Mouse (Mus musculus): Measurements from ENCODE around the gene Zcchc24.
"Not testable (repeated sequence)": the region's sequence is repeated elsewhere in the genome, so short reads cannot be mapped to it uniquely, and the experiment has no call there.

Zcchc24 gene

GRCm38 (mm10) chr14:25768915-25769625 is at the start of gene Zcchc24:
Gene Zcchc24, minus strand, starts transcription at chr14:25769039.
- peak; percentile 90 to 94 for DNase-seq

DNA sequence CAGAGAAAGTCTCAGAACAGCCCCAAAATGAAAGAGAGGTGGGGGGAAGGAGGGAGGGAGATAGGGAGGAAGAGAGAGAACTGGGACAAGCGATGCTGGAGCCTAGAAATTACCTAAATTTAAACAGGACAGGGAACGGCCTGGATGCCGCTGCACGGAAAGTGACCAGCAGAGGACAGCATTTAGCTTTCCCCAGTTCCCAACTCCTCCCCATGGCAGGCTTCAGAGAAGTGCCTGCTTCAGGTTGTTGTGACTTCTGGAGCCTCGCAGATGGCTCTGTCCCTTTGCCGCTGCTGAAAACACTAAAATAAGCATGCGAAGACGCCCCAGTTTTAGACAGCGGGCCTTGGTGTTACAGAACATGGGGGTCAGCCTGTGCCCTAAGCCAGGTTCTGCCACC is 47.6 kb upstream of the Zcchc24 start:
- DNase-seq, result peak; percentile 40 to 45

DNA sequence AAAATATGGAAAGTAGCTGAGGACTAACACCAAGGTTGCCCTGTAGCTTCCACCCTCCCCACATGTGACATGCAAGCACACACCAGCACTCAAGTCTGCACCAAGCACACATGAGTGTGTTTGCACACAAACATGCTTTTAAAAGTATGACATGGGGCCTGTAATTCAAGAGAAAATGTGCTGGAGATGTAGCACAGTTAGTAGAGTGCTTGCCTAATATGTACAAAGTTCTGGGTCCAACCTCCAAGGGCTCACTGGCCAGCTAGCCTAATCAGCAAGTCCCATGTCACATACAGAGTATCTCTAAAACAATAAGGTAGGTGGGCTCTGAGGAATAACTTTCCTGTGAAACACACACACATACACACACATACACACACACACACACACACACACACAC is 45.3 kb upstream of the Zcchc24 start:
- DNase-seq, result no peak

DNA sequence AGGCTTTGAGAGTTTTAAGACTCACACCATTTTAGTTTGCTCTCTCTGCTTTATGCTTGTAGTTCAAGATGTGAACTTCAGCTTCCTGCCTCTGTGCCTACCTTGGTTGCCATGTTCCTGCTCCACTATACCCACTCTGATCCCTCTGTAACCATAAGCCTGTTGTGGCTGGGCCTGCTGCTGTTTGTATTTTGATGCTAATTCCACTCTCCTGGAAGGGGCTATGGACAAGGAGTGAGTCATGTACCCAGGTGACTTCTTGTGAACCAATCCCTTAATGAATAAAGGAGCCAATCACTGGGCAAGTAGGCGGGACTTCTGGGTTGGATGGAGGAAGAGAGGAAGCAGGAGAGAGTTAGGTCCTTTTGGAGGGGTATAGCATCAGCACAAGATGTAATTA is 42.2 kb upstream of the Zcchc24 start:
- not testable (repeated sequence) for DNase-seq

DNA sequence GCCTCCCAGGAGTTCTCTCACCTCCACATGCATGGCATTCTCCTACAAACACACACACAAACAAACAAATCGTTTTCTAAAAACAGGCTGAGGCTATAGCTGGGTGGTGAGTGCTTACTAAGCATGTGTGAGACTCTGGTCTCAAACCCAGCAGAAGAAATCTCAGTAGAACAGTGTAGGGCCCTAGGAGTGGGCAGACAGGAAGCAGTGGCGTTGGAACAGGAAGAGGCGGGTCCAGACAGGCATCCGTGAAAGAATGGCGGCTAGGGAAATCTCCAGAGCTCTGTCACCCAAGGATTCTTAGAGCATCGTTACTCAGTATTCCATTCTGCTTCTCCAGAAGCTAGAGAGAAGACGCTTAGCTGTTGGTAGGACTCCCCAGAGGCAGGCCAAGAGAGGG is 37.7 kb upstream of the Zcchc24 start:
- DNase-seq, result no peak

- DNase-seq, result no peak
Measured at GRCm38 (mm10) chr14:25805871-25806270, 37.0 kb upstream of the Zcchc24 start.

GRCm38 (mm10) chr14:25803246-25803809 is 34.5 kb upstream of the Zcchc24 start:
- DNase-seq, result no peak

- no peak for DNase-seq
Measured at GRCm38 (mm10) chr14:25802511-25802910, 33.7 kb upstream of the Zcchc24 start.

DNA sequence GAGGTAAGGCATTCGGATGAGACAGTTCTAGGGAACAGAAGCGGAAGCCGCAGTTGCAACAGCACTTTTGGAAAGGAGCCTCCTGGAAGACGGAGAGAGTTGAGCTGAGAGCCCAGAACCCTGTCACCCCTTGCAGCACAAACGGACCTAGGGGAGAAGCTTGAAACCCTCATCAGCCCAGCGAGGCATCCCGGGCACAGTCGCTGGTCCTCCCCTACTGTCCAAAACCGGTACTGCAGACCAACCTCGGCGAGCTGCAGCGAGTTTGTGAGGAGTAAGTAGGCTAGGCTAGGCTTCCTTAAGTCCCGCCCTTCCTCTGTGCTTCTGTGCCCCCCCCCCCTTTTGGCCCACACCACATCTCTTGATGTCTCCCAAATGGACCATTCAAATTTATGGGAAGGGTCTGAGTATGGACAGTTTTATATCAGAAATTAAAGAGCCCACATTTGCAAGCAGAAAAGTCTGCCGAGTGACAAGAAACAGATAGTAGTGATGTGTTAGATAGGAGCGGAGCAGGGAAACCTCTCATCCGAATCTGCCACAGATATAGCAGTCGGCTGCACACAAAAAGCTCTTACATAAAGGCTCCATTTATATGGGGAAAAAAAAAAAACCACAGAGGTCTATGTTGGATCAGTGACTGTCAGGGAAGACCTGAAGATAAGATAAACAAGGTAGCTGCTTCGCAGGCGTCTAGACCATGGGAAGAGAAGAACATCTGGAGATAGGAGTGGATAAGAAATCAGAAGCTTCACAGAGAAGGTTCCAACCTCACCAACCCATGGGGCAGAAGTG is 31.5 kb upstream of the Zcchc24 start:
- peak; percentile 77 to 85 for DNase-seq

- DNase-seq, result no peak
Measured at GRCm38 (mm10) chr14:25796619-25797018, 27.8 kb upstream of the Zcchc24 start.

DNA sequence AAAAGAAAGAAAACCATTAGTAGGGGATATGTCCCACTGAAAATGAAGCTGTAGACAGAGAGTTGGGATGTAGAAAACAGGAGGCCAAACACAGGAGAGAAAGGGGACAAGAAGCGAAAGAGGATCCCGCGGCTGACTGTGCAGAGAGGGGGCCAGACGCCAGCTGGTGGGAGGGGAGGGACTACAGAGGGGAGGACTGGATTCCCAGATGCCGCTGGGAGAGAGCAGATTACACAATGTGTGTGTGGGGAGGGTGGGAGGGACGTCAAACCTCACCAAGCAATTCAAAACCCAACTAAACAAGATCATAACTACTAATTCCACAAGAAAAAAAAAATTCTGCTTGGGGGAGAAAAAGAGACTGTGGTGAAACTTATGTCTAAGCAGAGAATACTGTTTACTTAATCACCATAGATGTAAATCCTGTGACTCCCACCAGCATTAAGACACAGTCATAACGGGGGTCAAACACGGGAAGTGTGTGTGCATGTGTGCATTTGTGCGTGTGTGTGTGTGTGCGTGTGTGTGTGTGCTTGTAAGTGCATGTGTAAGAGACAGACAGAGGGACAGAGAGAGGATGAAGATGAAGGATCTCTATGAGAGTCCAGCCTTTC is 26.8 kb upstream of the Zcchc24 start:
- DNase-seq, result no peak

DNA sequence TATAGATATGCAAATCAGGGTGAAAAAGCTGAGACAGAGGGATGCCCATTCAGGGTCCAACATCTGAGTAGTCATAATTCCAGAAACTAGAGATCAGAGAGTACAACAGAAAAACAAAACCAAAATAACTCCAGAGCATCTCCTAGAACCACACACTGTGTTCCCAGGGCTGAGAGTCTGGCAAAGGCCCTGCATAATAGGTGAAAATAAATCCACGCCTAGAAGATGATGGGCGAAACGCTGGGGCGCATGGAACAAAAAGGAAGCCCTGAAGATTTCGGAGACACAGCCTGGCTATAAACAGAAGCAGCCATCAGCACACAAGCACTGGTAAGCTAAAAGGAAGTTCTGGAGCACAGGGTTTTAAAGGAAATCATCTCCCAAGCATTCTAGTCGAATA is 26.2 kb upstream of the Zcchc24 start:
- DNase-seq, result no peak

DNA sequence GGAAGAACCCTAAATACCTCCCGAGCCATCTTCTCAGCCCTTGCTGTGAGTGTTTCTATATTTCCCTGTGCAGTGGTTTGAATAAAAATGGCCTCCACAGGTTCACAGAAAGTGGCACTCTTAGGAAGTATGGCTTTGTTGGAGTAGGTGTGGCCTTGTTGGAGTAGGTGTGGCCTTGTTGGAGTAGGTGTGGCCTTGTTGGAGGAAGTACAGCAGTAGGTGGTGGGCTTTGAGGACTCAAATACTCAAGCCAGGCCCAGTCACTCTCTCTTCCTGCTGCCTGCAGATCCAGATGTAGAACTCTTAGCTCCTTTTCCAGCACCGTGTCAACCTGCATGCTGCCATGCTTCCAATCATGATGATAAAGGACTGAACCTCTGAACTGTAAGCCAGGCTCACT is 25.5 kb upstream of the Zcchc24 start:
- DNase-seq, result no peak

DNA sequence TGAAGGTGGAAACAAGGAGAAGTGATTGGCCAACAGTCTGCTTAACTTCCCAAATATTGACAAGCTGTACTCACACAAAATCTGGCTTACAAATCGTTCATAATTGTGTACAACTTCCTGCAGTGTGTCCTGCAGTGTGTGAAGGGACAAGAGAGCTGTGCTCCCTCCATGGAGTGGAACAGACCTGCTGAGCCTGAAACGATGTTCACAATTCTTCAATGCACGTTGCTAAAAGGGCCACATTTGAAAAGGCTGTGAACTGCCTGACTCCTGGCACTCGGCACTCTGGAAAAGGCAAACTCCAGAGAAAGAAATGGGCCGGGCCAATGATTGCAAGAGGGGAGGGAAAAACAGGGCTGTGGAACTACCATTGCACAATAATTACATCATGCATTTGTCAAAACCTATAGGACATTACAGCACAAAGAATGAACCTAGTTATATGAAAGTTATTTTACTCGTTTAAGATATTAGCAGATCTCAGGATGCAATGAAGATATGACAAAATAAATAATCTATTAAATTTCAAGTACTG is 22.0 kb upstream of the Zcchc24 start:
- no peak for DNase-seq

- DNase-seq, result no peak
Measured at GRCm38 (mm10) chr14:25789946-25790345, 21.1 kb upstream of the Zcchc24 start.

- no peak for DNase-seq
Measured at GRCm38 (mm10) chr14:25789207-25789606, 20.4 kb upstream of the Zcchc24 start.

DNA sequence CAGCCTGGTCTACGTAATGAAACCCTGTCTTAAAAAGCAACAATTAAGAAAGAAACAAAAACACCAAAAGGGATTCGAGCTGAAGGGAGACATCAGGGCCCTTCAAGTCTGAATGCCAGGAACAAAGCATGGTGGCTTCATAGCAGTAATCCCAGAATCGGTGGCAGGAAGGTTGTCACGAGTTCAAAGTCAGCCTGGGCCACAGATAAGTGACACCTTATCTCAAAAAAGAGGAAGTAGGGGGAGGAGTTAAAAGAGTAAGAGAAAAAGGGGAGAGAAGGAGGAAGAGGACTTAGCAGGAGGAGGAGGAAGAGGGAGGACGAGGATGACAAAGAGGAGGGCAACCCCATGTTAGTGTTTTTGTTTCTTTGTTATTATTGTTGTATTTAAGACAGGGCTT is 19.4 kb upstream of the Zcchc24 start:
- no peak for DNase-seq

DNA sequence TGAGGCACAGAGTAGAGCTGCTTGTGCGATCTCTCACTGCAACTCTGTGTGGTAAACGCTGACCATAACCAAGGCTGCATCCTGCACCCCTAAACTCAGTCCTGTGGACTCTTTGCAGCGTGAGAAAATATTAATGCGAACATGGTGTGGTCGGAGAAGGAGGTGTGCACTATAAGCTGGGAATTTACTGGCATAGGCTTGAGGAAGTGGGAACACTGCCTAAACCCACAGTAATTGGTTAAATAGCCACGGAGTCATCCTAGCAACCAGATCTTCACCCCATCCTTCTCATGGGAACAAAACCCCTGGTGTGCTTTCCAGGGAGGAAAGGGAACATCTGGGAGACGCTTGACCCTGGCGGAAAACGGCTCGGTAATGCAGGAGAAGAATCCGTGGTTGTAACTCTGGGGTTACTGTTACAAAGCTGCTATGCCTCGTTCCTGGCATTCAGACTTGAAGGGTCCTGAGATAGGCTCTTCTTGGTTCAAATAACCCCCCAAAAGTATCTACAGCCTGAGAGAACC is 18.6 kb upstream of the Zcchc24 start:
- no peak for DNase-seq

GRCm38 (mm10) chr14:25786959-25787358 is 18.1 kb upstream of the Zcchc24 start:
- DNase-seq, result no peak

DNA sequence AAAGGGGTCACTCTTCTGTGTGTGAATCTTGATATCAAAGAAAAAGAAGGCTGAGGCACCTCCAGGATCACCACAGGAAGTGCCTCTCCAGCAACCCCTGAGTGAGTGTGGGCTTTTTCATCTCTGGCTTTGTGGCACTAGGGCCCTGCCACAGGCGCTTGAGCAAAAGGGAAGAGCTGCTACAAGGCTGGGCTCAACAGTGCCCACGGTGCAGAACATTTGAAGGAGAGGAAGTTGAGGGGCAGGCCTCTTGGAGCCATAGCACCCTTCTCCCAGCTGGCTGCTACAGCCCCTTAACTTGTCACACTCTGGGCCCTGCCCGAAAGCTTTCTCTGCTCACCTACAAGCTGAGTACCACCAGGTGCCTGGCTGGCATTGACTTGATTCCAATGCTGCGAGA is 16.4 kb upstream of the Zcchc24 start:
- peak; percentile 9 to 37 for DNase-seq

DNA sequence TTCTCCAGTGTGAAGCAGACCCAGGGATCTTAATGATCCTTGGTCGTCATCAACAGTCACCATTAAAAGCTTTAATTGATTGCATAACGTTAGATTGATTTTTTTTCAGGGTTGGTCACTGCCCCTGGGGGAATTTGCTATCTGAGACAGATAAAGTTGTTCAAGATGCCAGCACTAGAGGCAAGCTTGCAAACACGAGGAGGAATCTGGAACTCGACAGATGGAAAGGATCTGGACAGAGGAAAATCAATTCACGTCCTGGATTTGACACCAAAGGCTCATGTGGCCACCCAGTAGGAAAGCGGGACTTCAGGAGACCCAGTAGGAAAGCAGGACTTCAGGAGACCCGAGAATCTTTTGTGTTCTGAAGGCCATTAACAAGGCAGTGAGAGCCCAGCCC is 14.4 kb upstream of the Zcchc24 start:
- no peak for DNase-seq

GRCm38 (mm10) chr14:25780601-25781000 is 11.8 kb upstream of the Zcchc24 start:
- peak; percentile 7 to 21 for DNase-seq

DNA sequence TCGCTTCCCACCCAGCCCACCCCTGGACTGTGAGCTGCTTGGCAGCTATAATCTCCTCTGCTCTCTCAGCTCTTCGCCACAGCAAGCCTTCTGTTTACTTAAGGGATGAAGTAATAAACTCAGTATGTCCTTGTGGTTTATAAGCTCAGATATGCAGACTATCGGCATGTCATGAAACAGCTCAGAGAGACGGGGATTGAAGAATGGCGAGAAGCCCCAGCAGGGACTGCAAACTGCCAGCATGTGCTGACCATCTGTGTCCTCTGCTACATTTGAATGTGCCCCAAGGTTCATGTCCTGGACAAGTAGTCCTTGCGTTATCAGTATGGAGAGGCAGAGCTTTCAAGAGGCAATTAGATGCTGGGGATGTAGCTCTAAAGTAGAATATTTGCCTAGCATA is 7.5 kb upstream of the Zcchc24 start:
- no peak for DNase-seq
